Mouse (Mus musculus) ES-E14 (cell line): Measurements from ENCODE around the gene Slc35b2. TPM values are rescaled to one million over a fixed set of nuclear protein-coding genes. Genes with fewer than 3 reads are reported as not detected.

Experiments used
- DNase-seq: peaks from one replicate; pipeline ENCODE4 v3.0.0-alpha.2; 2013; ENCODE audit warnings: low read depth, low spot score
- H3K27ac ChIP-seq: 2 replicates; pipeline ENCODE4 v1.5.1; 2012; ENCODE audit warnings: low read depth, mild to moderate bottlenecking, low read length, moderate library complexity, mixed read lengths; ENCODE audit not compliant: poor library complexity, insufficient read depth, severe bottlenecking
- H3K36me3 ChIP-seq: 2 replicates; pipeline ENCODE4 v1.6.1; 2012; ENCODE audit warnings: mild to moderate bottlenecking, low read length, moderate library complexity, mixed read lengths; ENCODE audit not compliant: control insufficient read depth, poor library complexity, insufficient read depth, severe bottlenecking
- H3K4me1 ChIP-seq, 2 experiments: fragments of 150-350 bp in 1 of 2; sonication (generic) in 1 of 2; 2 replicates each; pipeline ENCODE4 v1.6.1; 2012; ENCODE audit warnings: low read length in 2 of 2, mild to moderate bottlenecking in 1 of 2, mixed read lengths in 1 of 2; ENCODE audit not compliant: control insufficient read depth in 2 of 2, insufficient read depth in 2 of 2, poor library complexity in 1 of 2
- H3K4me3 ChIP-seq, 2 experiments: fragments of 150-350 bp in 1 of 2; sonication (generic) in 1 of 2; 2 replicates each; pipeline ENCODE4 v1.5.1; 2012; ENCODE audit warnings: low read length in 2 of 2, low read depth in 1 of 2, mild to moderate bottlenecking in 1 of 2, mixed read lengths in 1 of 2; ENCODE audit not compliant: insufficient read depth in 1 of 2, poor library complexity in 1 of 2, severe bottlenecking in 1 of 2
- H3K9ac ChIP-seq: 2 replicates; pipeline ENCODE4 v1.6.1; 2012; ENCODE audit warnings: low read depth, mild to moderate bottlenecking, low read length, mixed read lengths; ENCODE audit not compliant: poor library complexity, insufficient read depth, severe bottlenecking
- H3K9me3 ChIP-seq: fragments of 150-350 bp; sonication (generic); 2 replicates; pipeline ENCODE4 v1.6.1; 2012; ENCODE audit warnings: low read depth, mild to moderate bottlenecking, low read length; ENCODE audit not compliant: control insufficient read depth, insufficient read depth
- CHD2 ChIP-seq: IDR thresholded peaks from 2 replicates; pipeline ENCODE4 v1.6.1; 2014; ENCODE audit warnings: mild to moderate bottlenecking, low read depth, low read length, inconsistent platforms
- HCFC1 ChIP-seq: IDR thresholded peaks from 2 replicates; pipeline ENCODE4 v1.6.1; 2012; ENCODE audit warnings: low read length, inconsistent platforms, borderline replicate concordance; ENCODE audit not compliant: insufficient read depth
- MAFK ChIP-seq: IDR thresholded peaks from 2 replicates; pipeline ENCODE4 v1.6.1; 2014; ENCODE audit warnings: mild to moderate bottlenecking, low read depth, low read length, inconsistent platforms; ENCODE audit not compliant: insufficient read depth
- ZC3H11A ChIP-seq: IDR thresholded peaks from 2 replicates; pipeline ENCODE4 v1.6.1; 2012; ENCODE audit warnings: low read depth, mild to moderate bottlenecking, inconsistent platforms, low read length, borderline replicate concordance
- ZNF384 ChIP-seq: IDR thresholded peaks from 2 replicates; pipeline ENCODE4 v1.6.1; 2012; ENCODE audit warnings: low read depth, low read length, inconsistent platforms
- in situ Hi-C, 2 experiments: fragments of 600-800 bp; cut with MboI; formaldehyde crosslinking; loops; one replicate each; pipeline ENCODE4 v1.15.1; 2025; ENCODE audit warnings: low sequenced_read_pairs in 2 of 2, inconsistent platforms in 1 of 2; ENCODE audit not compliant: unreplicated experiment in 2 of 2
- total RNA-seq: library from RNA; depleted of rRNA; stranded (reverse); fragments of 300-350 nt; gene quantifications from 2 replicates; pipeline ENCODE4 v1.2.3, GENCODE M21; 2012

Gene Slc35b2
- total RNA-seq, 1 experiment = 96.7 TPM

DNA sequence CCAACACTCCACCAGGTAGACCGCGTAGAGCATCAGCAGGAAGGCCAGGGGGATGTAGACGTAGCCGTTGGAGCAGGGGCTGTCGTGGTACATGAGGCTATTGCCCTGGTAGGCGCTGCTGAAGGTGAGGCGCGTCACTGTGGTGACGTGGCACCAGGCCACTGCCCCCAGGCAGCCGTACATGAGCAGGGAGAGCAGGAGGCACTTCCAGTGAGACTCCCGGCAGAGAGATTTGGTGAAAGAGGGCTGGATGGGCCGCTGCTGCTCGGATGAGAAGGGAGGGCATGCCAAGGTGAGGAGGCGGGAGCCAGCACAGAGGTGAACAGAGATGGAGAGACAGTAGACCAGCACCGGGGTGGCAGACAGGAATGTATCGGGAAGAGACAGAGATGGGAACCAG, 16.7 kb upstream of the Slc35b2 start:
- in situ Hi-C loops = no loop called here
- no peak for DNase-seq
- H3K27ac ChIP-seq = no peak overlapping the region
- no peaks in the 10 kb centered on the region for H3K9me3 ChIP-seq
- no peaks in the 10 kb centered on the region for H3K36me3 ChIP-seq
- H3K4me3 ChIP-seq = no peak overlapping the region
- peaks cover 4 to 17% of the 10 kb centered on the region in 2 experiments; a peak in 3 of 4 replicates for H3K4me1 ChIP-seq
- TF ChIP-seq CHD2 (no peak), ZC3H11A (no peak), ZNF384 (no peak), MAFK (no peak), HCFC1 (no peak)
- H3K9ac ChIP-seq = no peak overlapping the region

DNA sequence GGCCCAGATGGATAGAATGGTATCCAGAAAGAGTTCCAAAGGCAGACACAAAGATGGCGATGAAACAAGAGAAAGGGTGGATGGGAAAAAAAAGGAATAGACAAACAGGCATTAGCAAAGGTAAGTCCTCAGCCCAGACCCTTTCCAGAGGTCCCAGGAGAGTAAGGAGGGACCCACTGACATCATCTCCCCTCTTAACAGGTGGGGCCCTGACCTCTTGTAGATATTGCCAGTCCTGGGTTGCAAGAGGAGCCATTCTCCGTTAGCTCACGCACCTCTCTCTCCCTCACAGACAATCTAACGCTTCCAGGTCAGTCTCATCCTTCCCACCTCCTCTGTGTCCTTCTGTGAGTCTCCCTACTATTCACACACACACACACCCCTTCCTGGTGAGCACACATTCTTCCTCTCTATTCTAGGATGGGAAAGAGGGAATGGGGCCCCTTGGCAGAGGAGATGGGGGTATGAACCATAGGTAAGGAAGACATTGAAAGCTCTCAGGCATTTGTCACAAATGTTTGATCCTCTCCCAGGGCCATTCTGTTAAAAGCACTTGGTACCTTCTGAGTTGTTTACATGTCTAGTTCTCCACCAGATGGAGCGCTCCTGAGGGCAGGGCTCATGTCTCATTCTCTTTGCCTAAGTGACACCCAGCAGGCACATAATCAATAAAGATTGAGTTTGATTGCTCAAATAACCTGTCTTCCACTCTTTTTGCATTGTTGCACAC, 16.0 kb upstream of the Slc35b2 start:
- in situ Hi-C loops = no loop called here
- Histone ChIP-seq H3K4me1 (peaks cover 4 to 17% of the 10 kb centered on the region in 2 experiments; a peak in 3 of 4 replicates), H3K36me3 (no peaks in the 10 kb centered on the region), H3K9ac (no peak overlapping the region), H3K4me3 (no peak overlapping the region), H3K9me3 (no peaks in the 10 kb centered on the region), H3K27ac (no peak overlapping the region)
- DNase-seq = no peak
- TF ChIP-seq HCFC1 = no peak
- TF ChIP-seq MAFK = no peak
- no peak for TF ChIP-seq CHD2
- TF ChIP-seq ZC3H11A = no peak
- no peak for TF ChIP-seq ZNF384

GRCm38 (mm10) chr17:45548541-45549512, 14.8 kb upstream of the Slc35b2 start:
- Histone ChIP-seq H3K9ac (peak overlapping the region; percentile 75), H3K36me3 (no peaks in the 10 kb centered on the region), H3K9me3 (no peaks in the 10 kb centered on the region), H3K4me3 (peak overlapping the region; percentile 81 to 90), H3K4me1 (peaks cover 2 to 11% of the 10 kb centered on the region in 2 experiments; a peak in 2 of 4 replicates), H3K27ac (no peak overlapping the region)
- TF ChIP-seq HCFC1 = no peak
- TF ChIP-seq CHD2 = no peak
- TF ChIP-seq MAFK = no peak
- no peak for TF ChIP-seq ZNF384
- TF ChIP-seq ZC3H11A = no peak
- peak; percentile 74 for DNase-seq
- in situ Hi-C loops = no loop called here

DNA sequence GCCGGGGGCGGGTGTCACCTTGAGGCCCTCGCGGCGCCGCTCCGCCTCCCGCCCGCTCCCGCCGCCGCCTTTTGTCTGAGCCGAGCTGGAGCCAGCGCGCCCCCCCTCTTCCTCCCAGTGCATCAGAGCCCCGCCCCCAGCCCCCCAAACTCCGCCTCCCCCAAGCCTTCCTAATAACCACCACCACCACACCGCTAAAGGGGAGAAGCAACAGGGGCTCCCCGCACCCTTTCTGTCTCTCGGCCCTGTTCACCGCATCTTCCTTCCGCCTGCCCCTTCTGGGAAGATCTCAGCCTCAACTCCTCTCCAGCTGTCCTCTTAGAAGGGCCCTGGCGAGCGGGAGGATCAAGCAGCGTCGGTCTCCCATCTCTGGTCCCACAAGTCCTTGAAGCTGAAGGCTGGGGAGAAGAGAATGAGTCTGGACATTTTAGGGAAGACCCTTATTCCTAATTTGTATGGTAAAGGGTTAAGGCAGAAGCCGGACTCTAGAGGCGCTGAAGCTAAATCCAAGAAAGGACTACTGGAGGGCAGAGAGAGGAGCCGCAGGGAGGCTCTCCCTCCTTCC, 14.0 kb upstream of the Slc35b2 start, which contains the start of gene Tmem151b:
TSS of gene Tmem151b (minus strand) at position 61 of the 565 bp plus-strand sequence.
- peaks cover 2 to 5% of the 10 kb centered on the region in 2 experiments; a peak in 1 of 4 replicates for H3K4me1 ChIP-seq

More for the DNA sequence above, 14.0 kb upstream of the Slc35b2 start, which contains the start of gene Tmem151b:
- Histone ChIP-seq H3K36me3 (no peaks in the 10 kb centered on the region), H3K4me3 (peak within 1 kb of the TSS; percentile 81 to 90), H3K9me3 (no peaks in the 10 kb centered on the region), H3K9ac (peak within 1 kb of the TSS; percentile 75), H3K27ac (no peak within 1 kb of the TSS)
- TF ChIP-seq ZC3H11A (no peak), MAFK (no peak), HCFC1 (no peak), ZNF384 (no peak), CHD2 (no peak)
- DNase-seq = no peak
- in situ Hi-C loops = loop anchor here (10.0 kb wide), 1 partner anchor 75 kb away; the partner anchor contains the start of gene Spats1 (in 2 of the 2)
